Mouse (Mus musculus) stomach, embryonic 14.5 days (tissue): Measurements from ENCODE around the gene Nebl. TPM values are rescaled to one million over a fixed set of nuclear protein-coding genes. Genes with fewer than 3 reads are reported as not detected.

Experiments
- ATAC-seq: fragments of 200-750 bp; cut with Nextera tagmentation; 2 replicates; pipeline ENCODE4 v1.8.0; 2017; ENCODE audit warnings: low read depth, moderate TSS enrichment; ENCODE audit not compliant: insufficient number of reproducible peaks, insufficient read depth, low FRiP score
- H3K27ac ChIP-seq: fragments of 300-500 bp; sonication (generic); 2 replicates; pipeline ENCODE4 v1.5.1; 2014; ENCODE audit warnings: mild to moderate bottlenecking, low read length, moderate library complexity, mixed read lengths
- H3K27me3 ChIP-seq: fragments of 300-500 bp; sonication (generic); 2 replicates; pipeline ENCODE4 v1.6.1; 2014; ENCODE audit warnings: low read length, control low read depth, mixed read lengths; ENCODE audit not compliant: control insufficient read depth, insufficient read depth
- H3K36me3 ChIP-seq: fragments of 300-500 bp; sonication (generic); 2 replicates; pipeline ENCODE4 v1.6.1; 2014; ENCODE audit warnings: mild to moderate bottlenecking, control low read depth, low read length, moderate library complexity, mixed read lengths; ENCODE audit not compliant: control insufficient read depth, insufficient read depth
- H3K4me1 ChIP-seq: fragments of 300-500 bp; sonication (generic); 2 replicates; pipeline ENCODE4 v1.6.1; 2014; ENCODE audit warnings: low read length, control low read depth, mixed read lengths; ENCODE audit not compliant: control insufficient read depth, insufficient read depth
- H3K4me2 ChIP-seq: fragments of 300-500 bp; sonication (generic); replicated peaks from 2 replicates; pipeline ENCODE4 v1.6.1; 2014; ENCODE audit warnings: low read depth, low read length, control low read depth
- H3K4me3 ChIP-seq: fragments of 300-500 bp; sonication (generic); 2 replicates; pipeline ENCODE4 v1.5.1; 2014; ENCODE audit warnings: low read depth, low read length, control low read depth
- H3K9ac ChIP-seq: fragments of 300-500 bp; sonication (generic); replicated peaks from 2 replicates; pipeline ENCODE4 v1.6.1; 2014; ENCODE audit warnings: low read depth, mild to moderate bottlenecking, control low read depth, low read length, moderate library complexity, mixed read lengths
- H3K9me3 ChIP-seq: fragments of 300-500 bp; sonication (generic); 2 replicates; pipeline ENCODE4 v1.6.1; 2016; ENCODE audit warnings: low read depth, low read length, control low read depth; ENCODE audit not compliant: control insufficient read depth
- WGBS: fragments of 180-500 bp; shearing (Covaris S2); extraction: QIAGEN DNeasy Blood & Tissue Kit; methylation state at CpG from one replicate; pipeline ENCODE4 v1.1.7; 2014; 5-methylcytosine and 5-hydroxymethylcytosine counted together
- polyA plus RNA-seq: library from polyadenylated mRNA; unstranded; fragments of >200 nt; fragmentation: Nextera tagmentation; extraction: Ambion mirVana; gene quantifications from 2 replicates; pipeline ENCODE4 v1.2.1, GENCODE M21; 2014

Nebl gene
- polyA plus RNA-seq, 1 experiment from 2014 or later = 3.5 TPM

- Histone ChIP-seq H3K27ac (no peak overlapping the region), H3K36me3 (no peaks in the 10 kb centered on the region), H3K4me1 (no peaks in the 10 kb centered on the region), H3K27me3 (no peaks in the 10 kb centered on the region), H3K4me3 (no peak overlapping the region), H3K9ac (no peak overlapping the region), H3K9me3 (no peaks in the 10 kb centered on the region), H3K4me2 (no peak overlapping the region)
- WGBS = 62% methylated on average over 5 of the region's 5 CpGs
- no peak for ATAC-seq
These were observed 92.6 kb downstream of the Nebl start for GRCm38 (mm10) chr2:17638631-17639030.

GRCm38 (mm10) chr2:17623931-17624330 lies 107.3 kb downstream of the Nebl start:
- Histone ChIP-seq H3K36me3 (no peaks in the 10 kb centered on the region), H3K9ac (no peak overlapping the region), H3K9me3 (no peaks in the 10 kb centered on the region), H3K4me1 (no peaks in the 10 kb centered on the region), H3K4me2 (no peak overlapping the region), H3K27ac (no peak overlapping the region), H3K4me3 (no peak overlapping the region), H3K27me3 (no peaks in the 10 kb centered on the region)
- ATAC-seq = no peak
- WGBS = 45% methylated on average over 3 of the region's 3 CpGs

- Histone ChIP-seq H3K27ac (no peak overlapping the region), H3K4me1 (no peaks in the 10 kb centered on the region), H3K4me3 (no peak overlapping the region), H3K4me2 (no peak overlapping the region), H3K27me3 (no peaks in the 10 kb centered on the region), H3K9ac (no peak overlapping the region), H3K9me3 (no peaks in the 10 kb centered on the region), H3K36me3 (no peaks in the 10 kb centered on the region)
- 60% methylated on average over 3 of the region's 3 CpGs for WGBS
- ATAC-seq = no peak
These were observed 121.0 kb downstream of the Nebl start for GRCm38 (mm10) chr2:17610259-17610658.

- H3K4me1 ChIP-seq = no peaks in the 10 kb centered on the region
- H3K4me3 ChIP-seq = no peak overlapping the region
- no peak overlapping the region for H3K9ac ChIP-seq
These were observed 127.7 kb downstream of the Nebl start for GRCm38 (mm10) chr2:17603573-17603972.

GRCm38 (mm10) chr2:17600652-17601051 lies 130.6 kb downstream of the Nebl start:
- no peaks in the 10 kb centered on the region for H3K27me3 ChIP-seq
- ATAC-seq = no peak
- no peaks in the 10 kb centered on the region for H3K36me3 ChIP-seq
- H3K9ac ChIP-seq = no peak overlapping the region
- 73% methylated on average over 2 of the region's 2 CpGs for WGBS
- H3K4me2 ChIP-seq = no peak overlapping the region
- no peak overlapping the region for H3K27ac ChIP-seq
- H3K9me3 ChIP-seq = no peaks in the 10 kb centered on the region
- H3K4me1 ChIP-seq = no peaks in the 10 kb centered on the region
- H3K4me3 ChIP-seq = no peak overlapping the region

More at GRCm38 (mm10) chr2:17603573-17603972, 127.7 kb downstream of the Nebl start:
- no peak overlapping the region for H3K27ac ChIP-seq
- no peaks in the 10 kb centered on the region for H3K27me3 ChIP-seq
- H3K36me3 ChIP-seq = no peaks in the 10 kb centered on the region
- 53% methylated on average over 4 of the region's 4 CpGs for WGBS
- no peak overlapping the region for H3K4me2 ChIP-seq
- no peaks in the 10 kb centered on the region for H3K9me3 ChIP-seq
- ATAC-seq = no peak

GRCm38 (mm10) chr2:17599860-17600259 lies 131.4 kb downstream of the Nebl start:
- no peaks in the 10 kb centered on the region for H3K4me1 ChIP-seq
- no peak overlapping the region for H3K9ac ChIP-seq
- H3K27ac ChIP-seq = no peak overlapping the region
- H3K36me3 ChIP-seq = no peaks in the 10 kb centered on the region
- no peak for ATAC-seq
- H3K9me3 ChIP-seq = no peaks in the 10 kb centered on the region
- H3K4me3 ChIP-seq = no peak overlapping the region
- H3K4me2 ChIP-seq = no peak overlapping the region
- 54% methylated on average over 4 of the region's 4 CpGs for WGBS
- H3K27me3 ChIP-seq = no peaks in the 10 kb centered on the region

- WGBS = 20% methylated on average over 2 of the region's 2 CpGs
- no peak overlapping the region for H3K4me2 ChIP-seq
- no peak overlapping the region for H3K4me3 ChIP-seq
- no peak overlapping the region for H3K9ac ChIP-seq
- no peak overlapping the region for H3K27ac ChIP-seq
- H3K4me1 ChIP-seq = no peaks in the 10 kb centered on the region
- no peaks in the 10 kb centered on the region for H3K27me3 ChIP-seq
- no peaks in the 10 kb centered on the region for H3K36me3 ChIP-seq
- no peaks in the 10 kb centered on the region for H3K9me3 ChIP-seq
- ATAC-seq = no peak
These were observed 133.3 kb downstream of the Nebl start for GRCm38 (mm10) chr2:17597932-17598331.

- ATAC-seq = no peak
- no peak overlapping the region for H3K4me2 ChIP-seq
- no peaks in the 10 kb centered on the region for H3K27me3 ChIP-seq
- H3K27ac ChIP-seq = no peak overlapping the region
- H3K4me3 ChIP-seq = no peak overlapping the region
- WGBS = 88% methylated on average over 3 of the region's 3 CpGs
- H3K36me3 ChIP-seq = no peaks in the 10 kb centered on the region
- no peaks in the 10 kb centered on the region for H3K9me3 ChIP-seq
- no peaks in the 10 kb centered on the region for H3K4me1 ChIP-seq
- H3K9ac ChIP-seq = no peak overlapping the region
These were observed 141.6 kb downstream of the Nebl start for GRCm38 (mm10) chr2:17589669-17590068.

GRCm38 (mm10) chr2:17585329-17585992 lies 145.8 kb downstream of the Nebl start:
- H3K9me3 ChIP-seq = no peaks in the 10 kb centered on the region
- H3K4me2 ChIP-seq = no peak overlapping the region
- 73% methylated on average over 6 of the region's 6 CpGs for WGBS
- no peaks in the 10 kb centered on the region for H3K4me1 ChIP-seq
- ATAC-seq = no peak
- no peak overlapping the region for H3K27ac ChIP-seq
- no peak overlapping the region for H3K9ac ChIP-seq
- H3K36me3 ChIP-seq = no peaks in the 10 kb centered on the region
- H3K27me3 ChIP-seq = no peaks in the 10 kb centered on the region
- H3K4me3 ChIP-seq = no peak overlapping the region
